Mouse (Mus musculus) layer of hippocampus, postnatal 25 days (tissue): ENCODE results near the gene Bola1. TPM values are rescaled to one million over a fixed set of nuclear protein-coding genes. Genes with fewer than 3 reads are reported as not detected.
A peak's percentile ranks its signal among the peaks of the same experiment; 100 is the strongest.
"Not testable (repeated sequence)": the region's sequence is repeated elsewhere in the genome, so short reads cannot be mapped to it uniquely, and the experiment has no call there.

Experiments used
- DNase-seq, 2 experiments: peaks; one replicate each; pipeline ENCODE4 v3.0.0; 2022; ENCODE audit warnings: mixed read lengths in 2 of 2, low spot score in 1 of 2; ENCODE audit errors: extremely low spot score in 1 of 2
- total RNA-seq, 2 experiments: library from RNA; stranded (reverse); gene quantifications; 2 replicates each; pipeline ENCODE4 v1.2.3; 2021

Bola1 gene
- total RNA-seq, 2 experiments from 2014 or later: 16.5 to 17.9 TPM

GRCm38 (mm10) chr3:96248141-96249033, 28.9 kb upstream of the Bola1 start:
- no peak for DNase-seq

DNA sequence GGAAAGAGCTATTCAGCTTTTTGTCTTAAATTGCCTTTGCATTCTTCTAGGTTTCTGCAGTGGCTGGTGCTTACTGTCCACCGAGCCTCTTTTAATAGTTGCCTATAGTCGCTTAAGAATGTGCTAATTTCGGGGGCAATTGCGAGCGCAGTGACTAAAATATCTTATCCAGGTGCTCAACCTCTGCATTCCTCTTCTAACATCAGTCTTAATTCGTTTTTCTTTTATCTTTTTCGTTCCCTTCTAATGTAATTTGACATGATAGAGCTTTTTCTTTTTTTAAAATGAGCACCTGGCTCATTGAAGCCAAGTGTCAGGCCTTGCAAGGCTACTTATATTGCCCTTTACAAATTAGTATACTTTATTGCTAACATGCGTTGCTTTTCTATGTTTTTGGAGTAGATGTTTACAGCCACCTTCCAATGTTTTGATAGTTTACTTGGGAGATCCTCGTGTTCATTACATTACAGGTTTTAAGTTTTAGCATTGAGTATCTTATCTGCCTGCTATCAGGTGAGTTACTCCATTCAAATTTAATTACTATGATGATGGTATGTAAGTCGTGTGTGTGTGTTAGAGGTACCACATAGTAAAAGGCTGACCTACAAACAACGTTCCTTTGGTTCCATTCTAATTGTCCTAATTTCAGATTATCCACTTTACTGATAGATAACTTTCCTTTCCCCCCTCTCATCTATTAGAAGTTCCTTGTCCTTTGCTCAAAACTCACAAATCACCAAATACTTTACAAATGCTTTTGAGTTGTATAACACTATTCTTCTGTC, 28.0 kb upstream of the Bola1 start:
- DNase-seq: no peak

DNA sequence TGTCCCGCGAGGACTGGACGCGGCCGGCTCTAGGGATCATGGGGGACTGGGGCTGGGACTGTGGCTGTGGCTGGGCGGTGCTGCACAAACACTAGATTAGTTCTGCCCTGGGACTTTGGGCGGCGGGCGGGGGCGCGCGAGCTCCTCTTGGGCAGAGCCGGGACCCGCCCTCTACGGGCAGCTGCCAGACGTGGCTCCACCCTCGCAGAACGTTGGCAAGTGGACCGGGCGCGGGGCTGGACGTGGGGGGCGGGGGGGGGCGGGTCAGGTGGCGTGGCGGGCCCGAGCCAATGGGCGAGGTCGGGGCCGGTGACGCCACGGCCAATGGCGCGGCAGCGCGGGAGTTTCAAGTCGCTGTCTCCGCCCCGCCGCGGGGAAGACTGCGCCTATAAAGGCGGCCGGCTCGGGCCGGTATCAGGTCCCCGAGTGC, 26.9 kb upstream of the Bola1 start, which contains the start of gene Hist2h3c1:
Gene Hist2h3c1, plus strand, starts transcription at position 259 of the 430 bp plus-strand sequence.
- DNase-seq: not testable (repeated sequence)

GRCm38 (mm10) chr3:96246018-96246417, 26.5 kb upstream of the Bola1 start:
- not testable (repeated sequence) for DNase-seq

- peak; percentile 77 to 90 for DNase-seq
Observed at GRCm38 (mm10) chr3:96245003-96245886, 25.7 kb upstream of the Bola1 start, which contains the start of gene Hist2h2aa1. Hist2h2aa1 (plus strand) TSS chr3:96245497.

- no peak for DNase-seq
Observed at GRCm38 (mm10) chr3:96243921-96244572, 24.5 kb upstream of the Bola1 start.

- DNase-seq: no peak
Observed at GRCm38 (mm10) chr3:96240799-96241197, 21.3 kb upstream of the Bola1 start.

DNA sequence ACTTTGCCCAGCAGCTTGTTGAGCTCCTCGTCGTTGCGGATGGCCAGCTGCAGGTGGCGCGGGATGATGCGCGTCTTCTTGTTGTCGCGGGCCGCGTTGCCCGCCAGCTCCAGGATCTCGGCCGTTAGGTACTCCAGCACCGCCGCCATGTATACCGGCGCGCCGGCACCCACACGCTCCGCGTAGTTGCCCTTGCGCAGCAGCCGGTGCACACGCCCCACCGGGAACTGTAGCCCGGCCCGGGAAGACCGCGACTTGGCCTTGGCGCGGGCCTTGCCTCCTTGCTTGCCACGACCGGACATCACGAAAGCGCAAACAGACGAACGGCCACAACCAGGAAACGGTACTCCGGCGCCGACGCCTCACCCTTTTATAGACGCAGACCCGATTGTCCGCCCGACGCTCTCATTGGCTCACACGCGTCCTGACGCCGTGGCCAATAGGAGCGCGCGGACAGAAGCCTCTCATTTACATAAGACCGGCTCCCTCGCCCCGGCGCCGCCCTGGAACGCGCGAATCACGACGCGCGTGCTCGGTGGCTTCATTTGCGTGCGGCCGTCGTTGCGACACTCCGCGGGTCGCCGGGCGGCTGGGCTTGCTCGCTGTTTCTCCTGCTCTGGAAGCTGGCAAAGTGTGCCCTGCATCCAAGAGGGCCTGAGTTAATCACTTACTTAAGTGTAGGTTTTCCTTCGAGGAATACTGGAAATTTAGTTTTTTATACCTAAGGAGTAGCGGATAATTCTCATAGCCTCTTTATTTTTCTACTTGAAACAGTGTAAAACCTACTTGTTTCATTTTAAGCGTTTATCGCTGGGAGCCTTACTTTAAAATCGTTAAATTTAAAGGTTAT, 20.7 kb upstream of the Bola1 start, which contains the start of gene Hist2h2aa2:
Gene Hist2h2aa2, minus strand, starts transcription at position 328 of the 850 bp plus-strand sequence.
- peak; percentile 95 to 97 for DNase-seq

GRCm38 (mm10) chr3:96238954-96239793, 19.7 kb upstream of the Bola1 start, which contains the start of gene Hist2h3c2:
Hist2h3c2 (minus strand) TSS chr3:96239127.
- DNase-seq: not testable (repeated sequence)

DNA sequence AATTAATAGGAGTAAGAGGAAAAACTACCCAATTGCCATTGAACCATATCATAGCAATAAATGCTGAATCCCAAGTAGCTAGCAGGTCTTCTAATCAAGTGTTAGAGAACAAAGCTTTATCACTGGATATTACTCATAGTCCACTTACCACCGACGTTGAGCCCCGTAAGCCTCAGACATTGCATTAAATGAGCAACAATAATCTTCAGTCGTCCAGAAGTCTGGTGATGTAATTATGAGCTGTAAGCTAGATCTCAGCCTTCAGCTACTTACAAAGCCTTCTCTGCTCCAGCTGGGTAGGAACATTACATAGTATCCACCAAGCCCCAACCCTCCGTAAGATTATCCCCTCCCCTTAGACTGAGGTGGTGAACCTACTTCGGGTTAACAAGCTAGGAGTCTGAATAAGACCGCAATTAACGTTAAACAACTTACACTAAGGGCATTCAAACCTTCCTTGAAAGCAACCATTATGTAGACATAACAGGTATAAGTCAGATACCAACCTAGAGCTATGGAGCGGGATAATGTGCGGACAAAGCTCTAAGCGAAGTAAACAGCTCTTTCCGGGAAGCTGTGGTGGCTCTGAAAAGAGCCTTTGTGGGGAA, 18.5 kb upstream of the Bola1 start:
- DNase-seq: no peak

GRCm38 (mm10) chr3:96237335-96237903, 17.9 kb upstream of the Bola1 start:
- no peak for DNase-seq

- no peak for DNase-seq
Observed at GRCm38 (mm10) chr3:96236834-96237334, 17.4 kb upstream of the Bola1 start.

GRCm38 (mm10) chr3:96235836-96236235, 16.3 kb upstream of the Bola1 start:
- no peak for DNase-seq

DNA sequence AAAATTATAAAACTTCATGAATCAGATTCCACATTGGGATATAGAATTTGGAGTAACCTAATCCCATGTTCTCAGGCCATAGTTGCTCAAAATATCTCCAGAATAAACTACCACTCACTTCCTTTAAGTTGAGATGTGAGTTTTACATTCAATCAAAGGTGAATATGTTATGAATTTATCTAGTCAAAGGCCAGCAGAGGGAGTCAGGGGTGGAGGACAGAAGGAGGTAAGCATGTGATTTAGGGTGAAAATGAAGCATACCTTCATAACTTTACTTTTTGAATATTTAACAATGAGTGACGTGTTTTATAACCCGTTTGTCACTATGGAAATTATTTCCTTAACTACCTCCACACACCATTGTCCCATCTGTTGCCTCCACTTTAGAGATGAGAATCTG, 15.4 kb upstream of the Bola1 start:
- no peak for DNase-seq

DNA sequence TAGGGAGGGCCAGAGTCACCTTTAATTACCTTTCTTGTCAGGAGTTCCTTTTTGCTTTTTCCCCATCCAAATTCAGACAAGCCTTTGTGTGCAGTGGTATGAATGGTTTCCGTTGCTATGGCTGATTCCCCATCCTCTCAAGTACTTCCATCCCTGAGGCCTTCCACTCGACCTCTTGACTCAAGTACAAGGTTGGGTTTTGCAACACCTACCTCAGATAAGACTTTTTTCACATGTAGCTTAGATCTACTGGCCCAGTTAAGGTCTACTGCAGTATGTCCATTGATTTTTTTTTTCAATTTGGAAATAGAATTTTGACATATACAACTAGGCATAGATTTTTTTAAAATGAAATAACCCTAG, 12.2 kb upstream of the Bola1 start:
- no peak for DNase-seq

GRCm38 (mm10) chr3:96230910-96231757, 11.6 kb upstream of the Bola1 start:
- no peak for DNase-seq
